Mouse (Mus musculus) spleen, adult 2 months (tissue): Measurements from ENCODE around the gene Cpne5.

Source experiments
- CTCF ChIP-seq: fragments of 200-500 bp; IDR thresholded peaks from 2 replicates; pipeline ENCODE4 v1.5.1; 2011; ENCODE audit warnings: mild to moderate bottlenecking, inconsistent platforms; ENCODE audit not compliant: insufficient read depth, insufficient read length, insufficient replicate concordance; ENCODE audit errors: extremely low read depth
- POLR2A ChIP-seq: fragments of 200-500 bp; IDR thresholded peaks from 2 replicates; pipeline ENCODE4 v1.6.1; 2011; ENCODE audit warnings: low read depth, low read length, inconsistent platforms

- TF ChIP-seq POLR2A (no peak), CTCF (no peak)
Measured at GRCm38 (mm10) chr17:29145101-29145500, 92.9 kb downstream of the Cpne5 start.
